Mouse (Mus musculus) liver, adult 10 weeks (tissue): ENCODE measurements around the gene Pld3. TPM values are rescaled to one million over a fixed set of nuclear protein-coding genes. Genes with fewer than 3 reads are reported as not detected.

Experiments
- polyA plus RNA-seq: library from polyadenylated mRNA; stranded (reverse); fragments of 350-450 nt; fragmentation: Illumina TruSeq; extraction: RNeasy Lipid Tissue Mini Kit (QIAGEN cat#74804); gene quantifications from one replicate; pipeline ENCODE4 v1.2.3, GENCODE M21; 2014; ENCODE audit warnings: low read depth, low replicate concordance

The Pld3 gene
- 0.58 TPM for polyA plus RNA-seq

GRCm38 (mm10) chr7:27552931-27553513, at the start of gene Pld3, which contains the start of gene 2310022A10Rik:
TSS of gene Pld3 (minus strand) at chr7:27553218.
TSS of gene 2310022A10Rik (plus strand) at chr7:27553233.

GRCm38 (mm10) chr7:27591266-27592216, 38.5 kb upstream of the Pld3 start, which contains the start of gene Akt2:
TSS of gene Akt2 (plus strand) at chr7:27591552.

GRCm38 (mm10) chr7:27522967-27523366, 30.1 kb downstream of the Pld3 start, which contains the start of gene Hipk4:
TSS of gene Hipk4 (plus strand) at chr7:27523267.

GRCm38 (mm10) chr7:27499036-27499435, 54.0 kb downstream of the Pld3 start, which contains the start of gene Prx:
TSS of gene Prx (plus strand) at chr7:27499324.

GRCm38 (mm10) chr7:27486770-27487697, 66.0 kb downstream of the Pld3 start, which contains the start of gene Sertad1:
TSS of gene Sertad1 (plus strand) at chr7:27486910.

Other genes with a start within 250 kb of the Pld3 start
- gene Ltbp4, start 215.5 kb downstream of the Pld3 start, polyA plus RNA-seq, result 0.74 TPM
- gene Shkbp1, start 197.2 kb downstream of the Pld3 start, polyA plus RNA-seq, result 0.66 TPM
- gene Gm20479, start 195.8 kb downstream of the Pld3 start, polyA plus RNA-seq, result not detected
- gene Sptbn4, start 105.5 kb downstream of the Pld3 start, polyA plus RNA-seq, result not detected
- gene Blvrb, start 105.2 kb downstream of the Pld3 start, polyA plus RNA-seq, result 6.6 TPM
- 1.2 TPM for gene Sertad3, start 79.5 kb downstream of the Pld3 start, polyA plus RNA-seq
- 0.56 TPM for gene Sertad1, start 66.3 kb downstream of the Pld3 start, polyA plus RNA-seq
- gene Prx, start 53.9 kb downstream of the Pld3 start, polyA plus RNA-seq, result not detected
- not detected for gene Hipk4, start 30.0 kb downstream of the Pld3 start, polyA plus RNA-seq
- 2.3 TPM for gene 2310022A10Rik, start within 50 bp of the Pld3 start, polyA plus RNA-seq
- 14.8 TPM for gene Akt2, start 38.3 kb upstream of the Pld3 start, polyA plus RNA-seq
- gene Ttc9b, start 100.7 kb upstream of the Pld3 start, polyA plus RNA-seq, result not detected
- gene Map3k10, start 121.4 kb upstream of the Pld3 start, polyA plus RNA-seq, result 1.0 TPM
- 0.42 TPM for gene Zfp607b, start 136.1 kb upstream of the Pld3 start, polyA plus RNA-seq
- 8.8 TPM for gene Zfp60, start 178.2 kb upstream of the Pld3 start, polyA plus RNA-seq